Mouse (Mus musculus): ENCODE results near the gene 2610042L04Rik.
"Not testable (repeated sequence)": the region's sequence is repeated elsewhere in the genome, so short reads cannot be mapped to it uniquely, and the experiment has no call there.

DNA sequence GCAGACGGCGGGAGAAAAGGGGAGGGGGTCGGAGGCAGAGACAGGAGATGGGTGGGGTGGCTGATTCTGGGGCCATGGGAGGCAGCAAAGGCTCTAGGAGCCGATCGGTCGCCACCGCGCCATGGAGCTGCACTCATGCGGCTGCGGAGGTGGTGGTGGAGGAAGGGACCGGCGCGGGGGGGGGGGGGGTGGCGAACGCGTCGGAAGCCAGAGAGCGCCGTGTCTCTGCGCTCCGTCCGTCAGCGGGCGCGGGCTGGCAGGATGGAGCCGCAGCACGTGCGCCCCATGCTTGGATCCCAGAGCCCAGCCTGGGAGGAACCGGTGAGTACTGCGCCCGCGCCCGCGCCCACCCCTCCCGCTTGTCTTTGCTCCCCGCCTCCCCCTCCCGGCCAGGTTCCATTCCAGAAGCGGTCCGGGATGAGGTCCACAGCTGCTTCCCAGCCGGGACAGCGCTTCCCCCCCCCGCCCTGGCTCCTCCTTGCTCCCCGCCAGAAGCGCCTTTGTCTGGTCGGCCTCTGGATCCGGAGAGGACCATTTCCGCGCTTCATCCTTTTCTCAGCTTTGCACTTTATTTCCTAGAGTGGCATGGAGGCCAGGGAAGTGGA is at the start of gene 2610042L04Rik:
- not testable (repeated sequence) for TF ChIP-seq CTCF (IDR thresholded peaks at IDR 0.05; ENCODE audit: low read depth, low read length); POLR2A (IDR thresholded peaks at IDR 0.05; ENCODE audit: insufficient read depth, low read length); EP300 (IDR thresholded peaks at IDR 0.05; ENCODE audit: insufficient read depth, low read depth, low read length)

All from ES-Bruce4 (cell line).